Mouse (Mus musculus) spleen, adult 18-20 months (tissue): ENCODE results near the gene Gins1.
"Not testable (repeated sequence)": the region's sequence is repeated elsewhere in the genome, so short reads cannot be mapped to it uniquely, and the experiment has no call there.

Source experiments
- DNase-seq, 2 experiments: peaks; one replicate each; pipeline ENCODE4 v3.0.0; 2022; ENCODE audit warnings: mixed read lengths in 2 of 2

Gene Gins1

DNA sequence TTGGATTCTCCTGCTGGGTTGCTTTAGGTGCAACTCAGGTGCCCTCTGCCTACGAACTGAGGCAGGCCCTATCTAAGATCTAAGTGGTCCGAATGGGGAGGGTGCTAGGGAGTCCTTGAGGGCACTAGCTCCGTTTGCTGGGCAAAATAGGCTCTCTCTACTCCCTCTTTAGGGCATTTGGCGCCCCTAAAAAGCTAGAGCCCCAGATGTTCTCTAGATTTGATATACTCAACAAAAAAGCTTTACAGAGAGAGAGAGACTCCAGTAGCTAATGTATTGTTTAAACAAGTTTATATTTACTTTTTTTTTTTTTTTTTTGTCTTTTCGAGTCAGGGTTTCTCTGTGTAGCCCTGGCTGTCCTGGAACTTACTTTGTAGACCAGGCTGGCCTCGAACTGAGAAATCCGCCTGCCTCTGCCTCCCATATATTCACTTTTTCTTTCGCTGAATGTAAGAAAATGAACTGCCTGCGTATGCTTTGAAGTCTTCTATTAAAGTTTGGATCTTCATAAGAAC is at the start of gene Gins1:
Gins1 (plus strand) TSS at position 465 of the 515 bp plus-strand sequence.
- DNase-seq = no peak

- DNase-seq = no peak
These were observed 46.3 kb upstream of the Gins1 start for GRCm38 (mm10) chr2:150858724-150859487.

GRCm38 (mm10) chr2:150859709-150860470 is 45.3 kb upstream of the Gins1 start:
- no peak for DNase-seq

DNA sequence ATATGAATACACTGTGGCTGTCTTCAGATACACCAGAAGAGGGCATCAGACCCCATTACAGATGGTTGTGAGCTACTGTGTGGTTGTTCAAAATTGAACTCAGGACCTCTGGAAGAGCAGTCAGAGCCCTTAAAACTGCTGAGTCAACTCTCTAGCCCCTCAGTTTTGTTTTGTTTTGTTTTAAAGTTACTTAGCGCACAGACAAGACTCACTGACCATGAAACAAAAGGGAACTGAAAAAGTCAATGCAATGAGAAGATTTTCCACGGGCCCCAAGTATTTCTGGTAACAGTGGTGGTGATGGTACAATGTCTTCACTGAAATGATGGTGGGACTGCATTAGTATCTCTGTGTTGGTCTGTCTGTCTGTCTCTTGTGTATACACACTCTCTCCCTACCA is 44.1 kb upstream of the Gins1 start:
- no peak for DNase-seq

- DNase-seq = no peak
These were observed 38.2 kb upstream of the Gins1 start for GRCm38 (mm10) chr2:150867021-150867420.

- no peak for DNase-seq
These were observed 35.8 kb upstream of the Gins1 start for GRCm38 (mm10) chr2:150869446-150869845.

DNA sequence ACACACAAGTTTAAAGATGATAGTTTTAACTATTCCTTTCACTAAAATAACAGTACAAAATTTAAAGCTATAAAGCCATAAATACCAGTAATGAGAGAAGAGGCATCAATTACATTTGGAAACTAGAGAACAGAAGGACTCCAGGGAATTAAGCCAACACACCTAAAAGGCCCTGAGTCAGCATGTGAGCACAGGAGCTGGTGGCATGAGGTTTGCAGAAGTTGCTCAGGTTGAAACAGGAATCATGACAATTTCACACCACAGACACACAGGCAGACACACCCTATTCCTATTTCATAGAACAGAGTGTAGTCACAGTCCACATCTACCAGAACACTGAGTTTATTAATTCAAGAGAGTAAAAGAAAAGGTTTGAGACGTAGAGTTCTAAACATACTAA is 30.7 kb upstream of the Gins1 start:
- no peak for DNase-seq

DNA sequence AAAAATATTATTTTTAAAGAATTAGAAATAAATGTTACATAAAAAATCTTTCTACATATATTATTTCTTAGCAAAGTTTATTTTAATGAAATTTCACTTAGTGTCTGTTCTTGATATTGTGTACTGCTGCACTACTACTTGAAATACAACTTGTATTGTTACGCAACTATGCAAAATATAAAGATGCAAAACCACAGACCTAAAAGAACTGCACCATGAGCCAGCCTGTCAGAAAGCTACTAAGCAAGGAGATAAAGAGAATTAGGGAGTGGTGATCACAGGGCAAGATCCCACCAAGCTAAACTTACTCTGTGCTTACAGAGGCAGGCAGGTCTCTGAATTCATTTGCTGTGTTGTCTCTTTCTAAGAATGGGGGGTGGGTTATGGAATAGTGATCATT is 30.0 kb upstream of the Gins1 start:
- DNase-seq = no peak

- no peak for DNase-seq
These were observed 27.6 kb upstream of the Gins1 start for GRCm38 (mm10) chr2:150877561-150877960.

- no peak for DNase-seq
These were observed 21.0 kb upstream of the Gins1 start for GRCm38 (mm10) chr2:150884075-150884778.

DNA sequence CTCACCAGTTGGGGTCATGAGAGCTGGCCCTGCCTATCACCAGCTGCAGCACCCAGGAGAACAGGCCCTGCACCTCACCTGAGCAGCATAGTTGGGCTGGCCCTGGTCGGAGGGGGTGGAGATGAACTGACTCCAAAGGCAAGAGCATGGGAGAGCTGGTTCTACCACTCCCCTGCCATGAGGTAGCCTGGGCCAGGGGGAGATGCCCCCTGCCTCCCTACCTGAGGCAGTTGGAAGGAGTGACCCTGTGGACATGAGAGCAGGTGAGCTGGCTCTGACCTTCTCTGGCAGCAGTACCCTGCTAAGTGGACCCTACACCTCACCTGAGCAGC is 20.5 kb upstream of the Gins1 start:
- no peak for DNase-seq

DNA sequence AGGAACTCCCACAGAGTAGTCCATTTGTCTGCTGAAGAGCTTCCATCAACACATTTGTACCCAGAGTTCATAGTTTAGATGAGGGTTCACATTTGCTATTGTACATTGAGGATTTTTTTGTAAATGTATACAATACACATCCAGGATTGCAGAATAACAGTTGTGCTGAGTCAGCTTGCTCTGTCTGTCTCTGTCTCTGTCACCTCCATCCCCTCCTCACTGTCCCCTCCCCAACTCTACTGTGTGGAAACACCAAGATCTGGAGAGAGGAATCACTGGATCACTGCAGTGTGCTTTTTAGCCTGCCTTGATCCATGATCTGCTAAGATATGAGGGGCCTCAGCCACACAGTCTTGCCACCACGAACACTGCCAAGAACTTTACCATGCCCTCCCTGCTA is 19.4 kb upstream of the Gins1 start:
- no peak for DNase-seq

GRCm38 (mm10) chr2:150886315-150886714 is 18.9 kb upstream of the Gins1 start:
- DNase-seq = no peak

DNA sequence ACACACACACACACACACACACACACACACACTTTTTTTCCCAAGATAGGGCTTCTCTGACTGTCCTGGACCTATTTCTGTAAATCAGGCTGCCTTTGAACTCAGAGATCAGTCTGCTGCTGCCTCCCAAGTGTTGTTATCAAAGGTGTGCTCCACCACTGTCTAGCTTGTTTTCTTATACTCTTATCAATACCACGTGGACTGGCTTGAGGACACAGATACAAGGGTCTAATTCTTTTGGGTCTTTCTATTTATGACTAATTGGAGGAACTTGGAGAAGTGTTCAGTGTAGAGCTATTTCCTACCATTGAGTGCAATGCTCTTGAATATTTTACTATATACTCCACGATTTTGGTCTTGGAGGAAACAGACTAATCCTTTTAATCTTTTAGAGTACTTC is 17.8 kb upstream of the Gins1 start:
- DNase-seq = no peak

DNA sequence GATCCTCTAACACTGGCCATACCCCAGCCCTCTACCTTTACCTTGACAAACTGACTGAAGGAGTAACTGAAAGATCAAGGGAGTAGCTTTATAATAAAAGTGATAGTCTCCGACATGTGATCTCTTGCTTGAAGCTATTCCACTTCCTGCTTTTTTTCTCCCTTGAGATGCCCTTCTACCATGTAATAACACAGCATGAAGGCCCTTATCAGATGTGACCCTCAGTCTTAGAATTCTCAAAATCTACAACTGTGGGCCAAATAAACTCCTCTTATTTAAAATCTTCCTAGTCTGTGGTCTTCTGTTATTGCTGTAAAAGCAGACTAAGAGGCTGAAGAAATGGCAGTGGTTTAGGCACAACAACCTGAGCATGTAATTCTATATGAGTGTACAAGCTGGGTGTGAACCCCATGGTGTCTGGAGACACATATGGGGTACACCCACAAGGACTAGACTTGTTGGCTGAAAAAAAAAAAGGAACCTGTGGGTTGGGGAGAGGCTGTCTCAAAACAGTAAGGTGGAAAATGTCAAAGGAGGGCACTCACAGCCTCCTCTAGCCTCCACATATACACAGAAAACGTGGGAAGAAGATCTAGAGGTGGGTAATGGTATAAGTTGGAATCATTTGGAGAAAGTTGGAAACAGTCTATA is 10.5 kb upstream of the Gins1 start:
- no peak for DNase-seq

- no peak for DNase-seq
These were observed 9.4 kb upstream of the Gins1 start for GRCm38 (mm10) chr2:150895691-150896252.

- no peak for DNase-seq
These were observed 4.9 kb upstream of the Gins1 start for GRCm38 (mm10) chr2:150900341-150900740.

DNA sequence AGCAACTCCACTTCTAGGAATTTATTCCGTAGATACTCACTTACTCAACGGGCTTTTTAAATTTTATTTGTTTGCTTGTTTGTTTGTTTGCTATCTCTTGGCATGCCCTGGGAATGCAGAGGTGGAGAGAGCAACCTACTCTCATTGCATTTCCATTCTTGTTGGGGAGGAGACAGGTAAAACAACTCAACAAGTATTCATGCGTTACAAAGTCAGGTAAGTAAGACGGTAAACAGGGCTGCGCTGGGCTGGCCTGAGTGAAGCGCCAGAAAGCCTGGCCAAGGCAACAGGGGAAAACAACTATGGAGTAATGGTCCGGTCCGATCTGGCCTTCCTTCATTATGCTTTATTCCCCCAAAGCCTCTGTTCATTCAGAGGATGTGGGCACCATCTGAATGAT is 2.9 kb upstream of the Gins1 start:
- no peak for DNase-seq

GRCm38 (mm10) chr2:150904272-150904935 is 796 bp upstream of the Gins1 start, which contains the start of gene Abhd12:
Abhd12 (minus strand) TSS chr2:150904741.
- DNase-seq = peak; percentile 96 to 99

DNA sequence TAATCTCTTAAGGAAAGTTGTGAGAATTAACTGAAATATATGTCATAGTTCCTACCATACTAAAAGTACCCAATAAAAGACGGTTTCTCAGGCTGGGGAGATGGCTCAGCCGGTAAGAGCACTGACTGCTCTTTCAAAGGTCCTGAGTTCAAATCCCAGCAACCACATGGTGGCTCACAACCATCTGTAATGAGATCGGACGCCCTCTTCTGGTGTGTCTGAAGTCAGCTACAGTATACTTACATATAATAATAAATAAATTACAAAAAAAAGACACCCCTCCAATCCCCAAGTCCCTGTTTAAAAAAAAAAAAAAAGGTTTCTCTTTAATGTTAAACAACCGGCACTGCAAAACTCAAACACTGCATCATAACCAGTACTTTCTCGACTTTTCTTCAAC is 3.7 kb downstream of the Gins1 start:
- DNase-seq = not testable (repeated sequence)

- DNase-seq = peak; percentile 92 to 97
These were observed 4.3 kb downstream of the Gins1 start for GRCm38 (mm10) chr2:150909429-150910039.
